29 mouse cellular contexts compared by ENCODE assay signal in the genomic region with DNA sequence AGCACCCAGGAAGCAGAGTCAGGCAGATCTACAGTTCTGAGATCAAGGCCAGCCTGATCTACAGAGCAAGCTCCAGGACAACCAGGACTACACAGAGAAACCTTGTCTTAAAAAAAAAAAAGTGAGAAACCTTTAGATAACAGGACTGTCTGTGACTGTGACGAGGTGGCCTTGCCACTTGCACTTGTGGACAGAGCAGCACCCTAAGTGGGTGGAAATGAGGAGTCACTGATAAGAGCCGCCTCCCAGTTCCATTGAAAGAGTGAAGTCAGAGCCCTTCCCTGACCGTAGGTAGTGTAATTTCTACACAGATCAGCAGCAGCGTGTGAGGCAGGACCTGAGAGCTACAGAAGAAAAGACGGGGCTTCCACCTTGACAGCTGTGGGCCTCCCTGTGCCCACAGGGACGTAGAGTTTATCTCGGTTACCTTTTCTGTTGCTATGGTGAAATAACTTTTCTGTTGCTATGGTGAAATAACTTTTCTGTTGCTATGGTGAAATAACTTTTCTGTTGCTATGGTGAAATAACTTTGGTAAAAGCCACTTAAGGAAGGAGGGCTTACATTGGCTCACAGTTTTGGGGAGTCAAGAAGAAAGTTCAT. TPM values are rescaled to one million over a fixed set of nuclear protein-coding genes. Genes with fewer than 3 reads are reported as not detected.
DNase-seq lines count a peak whose midpoint lies in the region; ATAC-seq and TF ChIP-seq lines count a peak whose summit lies in the region.
"Had no signal": no experiment of that assay in that cellular context is flagged by ENCODE, and none has a peak within 500 bp of the region (broad histone marks: within the 10 kb centered on the region; RNA-seq: fewer than 3 reads in every experiment).

No protein-coding gene starts in this region.

- no peak for TF ChIP-seq POLR2A in bone marrow, adult 2 months (IDR thresholded peaks at IDR 0.05; ENCODE audit: borderline replicate concordance, control insufficient read depth, low read depth, low read length)

- no peaks in the 10 kb centered on the region; the same call in 1 of the 2 replicates for H3K4me1 ChIP-seq in bone marrow, adult 2 months (ENCODE audit: control insufficient read depth, insufficient read depth, low read length)
- no peaks in the 10 kb centered on the region; a peak in 1 of 4 replicates for H3K4me1 ChIP-seq in liver, embryonic 14.5 days (replicated peaks; ENCODE audit: control insufficient read depth in 2 of 2, insufficient read depth in 2 of 2, low read length in 1 of 2)
- H3K4me1 ChIP-seq in midbrain, embryonic 14.5 days (ENCODE audit: control insufficient read depth, insufficient read depth, low read length): no peaks in the 10 kb centered on the region
- H3K4me1 ChIP-seq: forebrain, embryonic 12.5 days; heart, embryonic 15.5 days; hindbrain, embryonic 15.5 days; limb, embryonic 10.5 days; limb, embryonic 15.5 days; midbrain, embryonic 10.5 days had no signal

- H3K4me3 ChIP-seq in bone marrow, adult 2 months (replicated peaks; ENCODE audit: control insufficient read depth, low read depth, low read length): no peak overlapping the region
- no peak overlapping the region for H3K4me3 ChIP-seq in liver, embryonic 14.5 days (ENCODE audit: insufficient read depth in 1 of 2, low read depth in 2 of 2, low read length in 2 of 2)
- no peak overlapping the region for H3K4me3 ChIP-seq in midbrain, embryonic 14.5 days (replicated peaks; ENCODE audit: low read depth, low read length)
- H3K4me3 ChIP-seq: erythroblast, embryonic 14.5 days; forebrain, embryonic 12.5 days; heart, embryonic 15.5 days; hindbrain, embryonic 15.5 days; limb, embryonic 10.5 days; limb, embryonic 15.5 days; midbrain, embryonic 10.5 days had no signal

- DNase-seq in c-Kit-positive CD71-positive TER-119-positive erythroid progenitor cells, embryonic 14.5 days (ENCODE audit: low spot score): peak; percentile 16
- DNase-seq in liver, embryonic 14.5 days (ENCODE audit: low read depth in 3 of 3, low spot score in 3 of 3): peak in 1 of 3 experiments; percentile 24
- no peak for DNase-seq in midbrain, embryonic 14.5 days
- no peak for DNase-seq in left cerebral cortex, postnatal 14 days (ENCODE audit: low spot score in 2 of 2)
- no peak for DNase-seq in testis, postnatal 10 days (ENCODE audit: low spot score)
- DNase-seq in left cerebral cortex, postnatal 25 days (ENCODE audit: low spot score in 2 of 2): no peak
- DNase-seq: adrenal gland, postnatal 25 days; cerebellum, adult 11-12 months; cerebellum, postnatal 10 days; forebrain, postnatal 0 days; heart, postnatal 4 days; kidney, adult 8-10 months; kidney, postnatal 4 days; right cerebral cortex, adult 18-20 months; spleen, adult 18-20 months; thymus, adult 2 months; thymus, postnatal 4 days had no signal

- H3K9me3 ChIP-seq in liver, embryonic 14.5 days (ENCODE audit: control insufficient read depth, low read length): no peaks in the 10 kb centered on the region
- H3K9me3 ChIP-seq in midbrain, embryonic 14.5 days (ENCODE audit: control insufficient read depth, low read length): no peaks in the 10 kb centered on the region
- H3K9me3 ChIP-seq: forebrain, embryonic 12.5 days; heart, embryonic 15.5 days; hindbrain, embryonic 15.5 days; limb, embryonic 10.5 days; limb, embryonic 15.5 days; midbrain, embryonic 10.5 days had no signal

- no peaks in the 10 kb centered on the region for H3K36me3 ChIP-seq in liver, embryonic 14.5 days (replicated peaks; ENCODE audit: control insufficient read depth, insufficient read depth, low read depth)
- peaks cover 82% of the 10 kb centered on the region for H3K36me3 ChIP-seq in midbrain, embryonic 14.5 days (ENCODE audit: control insufficient read depth, insufficient read depth, low read length)

- no peak for TF ChIP-seq CTCF in bone marrow, adult 2 months (IDR thresholded peaks at IDR 0.05; ENCODE audit: control insufficient read depth, insufficient read depth, low read length)
- no peak for TF ChIP-seq CTCF in liver, embryonic 14.5 days (IDR thresholded peaks at IDR 0.05; ENCODE audit: low read depth)

- H3K27ac ChIP-seq in bone marrow, adult 2 months (ENCODE audit: control insufficient read depth, insufficient read depth, low read depth, low read length, poor library complexity): peak overlapping the region; percentile 59; the same call in 1 of the 2 replicates
- no peak overlapping the region for H3K27ac ChIP-seq in liver, embryonic 14.5 days
- H3K27ac ChIP-seq in midbrain, embryonic 14.5 days (replicated peaks; ENCODE audit: low read depth, low read length): no peak overlapping the region
- H3K27ac ChIP-seq: forebrain, embryonic 12.5 days; heart, embryonic 15.5 days; hindbrain, embryonic 15.5 days; kidney, postnatal 0 days; limb, embryonic 10.5 days; limb, embryonic 15.5 days; midbrain, embryonic 10.5 days had no signal

- no peak overlapping the region for H3K9ac ChIP-seq in liver, embryonic 14.5 days (replicated peaks)
- no peak overlapping the region for H3K9ac ChIP-seq in midbrain, embryonic 14.5 days (replicated peaks; ENCODE audit: low read length)
- H3K9ac ChIP-seq: forebrain, embryonic 12.5 days; forebrain, postnatal 0 days; heart, embryonic 15.5 days; hindbrain, embryonic 15.5 days; limb, embryonic 15.5 days had no signal

- TF ChIP-seq EP300 in liver, embryonic 14.5 days (IDR thresholded peaks at IDR 0.05; ENCODE audit: low read depth): no peak

- 41% methylated on average over 7 of the region's 7 CpGs for WGBS in bone marrow, adult 2 months
- WGBS in liver, embryonic 14.5 days (ENCODE audit: insufficient replicate concordance): 43% methylated on average over 7 of the region's 7 CpGs
- 76% methylated on average over 7 of the region's 7 CpGs for WGBS in midbrain, embryonic 14.5 days

- no peak overlapping the region for H3K4me2 ChIP-seq in liver, embryonic 14.5 days (ENCODE audit: low read depth)
- H3K4me2 ChIP-seq in midbrain, embryonic 14.5 days (ENCODE audit: low read length): no peak overlapping the region
- H3K4me2 ChIP-seq: forebrain, embryonic 12.5 days; heart, embryonic 15.5 days; hindbrain, embryonic 15.5 days; limb, embryonic 15.5 days had no signal

- no peaks in the 10 kb centered on the region for H3K27me3 ChIP-seq in liver, embryonic 14.5 days (ENCODE audit: control insufficient read depth, insufficient read depth, low read length)
- H3K27me3 ChIP-seq in midbrain, embryonic 14.5 days (ENCODE audit: control insufficient read depth, insufficient read depth, low read length): no peaks in the 10 kb centered on the region
- H3K27me3 ChIP-seq: forebrain, embryonic 12.5 days; heart, embryonic 15.5 days; hindbrain, embryonic 15.5 days; limb, embryonic 15.5 days had no signal

- peak; percentile 47; the same call in 1 of the 2 replicates for ATAC-seq in liver, embryonic 14.5 days (ENCODE audit: insufficient read depth)
- ATAC-seq in megakaryocyte progenitor cell, adult 5-6 weeks (replicated peaks; ENCODE audit: poor library complexity): peak; percentile 72
- ATAC-seq in midbrain, embryonic 14.5 days (ENCODE audit: low FRiP score, low TSS enrichment): no peak
- ATAC-seq: CD4-positive, CD25-positive, alpha-beta regulatory T cell, adult 4 months; forebrain, postnatal 0 days; midbrain, embryonic 16.5 days had no signal

- intact Hi-C loops in left cerebral cortex, postnatal 14 days (cut with DNase I): no loop called here
- intact Hi-C loops in left cerebral cortex, postnatal 25 days (cut with DNase I): no loop called here

RNA-seq across cellular contexts. Expression of gene Tmco3, which starts 18.4 kb away (rescaled TPM):
- polyA plus RNA-seq in bone marrow, adult 2 months (2011; ENCODE audit: insufficient read depth, insufficient read length, low replicate concordance, missing spikeins): 7.4 and 7.9 TPM in 2 replicates
- polyA plus RNA-seq in liver, embryonic 14.5 days (2012; rRNA removed): 2.6 and 3.7 TPM in 2 replicates
- polyA plus RNA-seq in liver, embryonic 14.5 days (2014; fragmentation: Nextera tagmentation; extraction: Ambion mirVana): 3.9 and 5.5 TPM in 2 replicates
- 10.1 and 10.5 TPM in 2 replicates for total RNA-seq in megakaryocyte progenitor cell, adult 5-6 weeks (2015)
- 9.5 and 13.0 TPM in 2 replicates for total RNA-seq in megakaryocyte progenitor cell, adult 5-6 weeks (2017)
- 34.6 and 39.0 TPM in 2 replicates for polyA plus RNA-seq in midbrain, embryonic 14.5 days (2014; fragmentation: Nextera tagmentation; extraction: Ambion mirVana)
- 10 to 100 TPM; 46.9 to 53.1 TPM for total RNA-seq in left cerebral cortex, postnatal 14 days (2021)
- 10 to 100 TPM; 48.0 to 56.1 TPM for total RNA-seq in left cerebral cortex, postnatal 25 days (2021)

RNA-seq across cellular contexts. Expression of gene Dcun1d2, which starts 18.5 kb away (rescaled TPM):
- 5.7 and 7.4 TPM in 2 replicates for polyA plus RNA-seq in bone marrow, adult 2 months (2011; ENCODE audit: insufficient read depth, insufficient read length, low replicate concordance, missing spikeins)
- 6.5 and 7.1 TPM in 2 replicates for polyA plus RNA-seq in liver, embryonic 14.5 days (2012; rRNA removed)
- 7.9 and 8.7 TPM in 2 replicates for polyA plus RNA-seq in liver, embryonic 14.5 days (2014; fragmentation: Nextera tagmentation; extraction: Ambion mirVana)
- total RNA-seq in megakaryocyte progenitor cell, adult 5-6 weeks (2015): 13.2 and 16.8 TPM in 2 replicates
- 18.9 and 23.2 TPM in 2 replicates for total RNA-seq in megakaryocyte progenitor cell, adult 5-6 weeks (2017)
- polyA plus RNA-seq in midbrain, embryonic 14.5 days (2014; fragmentation: Nextera tagmentation; extraction: Ambion mirVana): 29.4 and 35.5 TPM in 2 replicates
- total RNA-seq in left cerebral cortex, postnatal 14 days (2021): 10 to 100 TPM; 27.7 to 31.2 TPM
- total RNA-seq in left cerebral cortex, postnatal 25 days (2021): 10 to 100 TPM; 40.7 to 43.3 TPM

RNA-seq across cellular contexts. Expression of gene Tfdp1, which starts 32.1 kb away (rescaled TPM):
- polyA plus RNA-seq in bone marrow, adult 2 months (2011; ENCODE audit: insufficient read depth, insufficient read length, low replicate concordance, missing spikeins): 56.4 and 72.3 TPM in 2 replicates
- polyA plus RNA-seq in liver, embryonic 14.5 days (2012; rRNA removed): 86.2 and 108 TPM in 2 replicates
- polyA plus RNA-seq in liver, embryonic 14.5 days (2014; fragmentation: Nextera tagmentation; extraction: Ambion mirVana): 90.1 and 107 TPM in 2 replicates
- total RNA-seq in megakaryocyte progenitor cell, adult 5-6 weeks (2015): 315 and 317 TPM in 2 replicates
- total RNA-seq in megakaryocyte progenitor cell, adult 5-6 weeks (2017): 229 and 230 TPM in 2 replicates
- polyA plus RNA-seq in midbrain, embryonic 14.5 days (2014; fragmentation: Nextera tagmentation; extraction: Ambion mirVana): 77.9 and 112 TPM in 2 replicates
- total RNA-seq in left cerebral cortex, postnatal 14 days (2021): 10 to 100 TPM; 59.4 to 65.9 TPM
- 10 to 100 TPM; 65.7 to 66.9 TPM for total RNA-seq in left cerebral cortex, postnatal 25 days (2021)

RNA-seq across cellular contexts. Expression of gene Adprhl1, which starts 52.4 kb away (rescaled TPM):
- polyA plus RNA-seq in bone marrow, adult 2 months (2011; ENCODE audit: insufficient read depth, insufficient read length, low replicate concordance, missing spikeins): 0.99 TPM in 1 of 2 replicates, not detected in the other
- polyA plus RNA-seq in liver, embryonic 14.5 days (2012; rRNA removed): not detected in 2 replicates
- polyA plus RNA-seq in liver, embryonic 14.5 days (2014; fragmentation: Nextera tagmentation; extraction: Ambion mirVana): not detected in 2 replicates
- not detected in 2 replicates for total RNA-seq in megakaryocyte progenitor cell, adult 5-6 weeks (2015)
- not detected in 2 replicates for total RNA-seq in megakaryocyte progenitor cell, adult 5-6 weeks (2017)
- polyA plus RNA-seq in midbrain, embryonic 14.5 days (2014; fragmentation: Nextera tagmentation; extraction: Ambion mirVana): not detected in 2 replicates
- total RNA-seq in left cerebral cortex, postnatal 14 days (2021): 1 to 10 TPM; 1.3 to 2.8 TPM
- total RNA-seq in left cerebral cortex, postnatal 25 days (2021): 1 to 10 TPM in 1 of 2 experiments, under 1 TPM in 1; 0.60 to 1.4 TPM
- polyA plus RNA-seq: erythroblast, embryonic 14.5 days; forebrain, embryonic 12.5 days; forebrain, postnatal 0 days; kidney, postnatal 0 days; limb, embryonic 10.5 days; midbrain, embryonic 10.5 days had no signal
